Mouse (Mus musculus): ENCODE measurements around the gene Dio3. TPM values are rescaled to one million over a fixed set of nuclear protein-coding genes. Genes with fewer than 3 reads are reported as not detected.
A peak's percentile ranks its signal among the peaks of the same experiment; 100 is the strongest.

The Dio3 gene
- polyA plus RNA-seq, 1 experiment from 2014 or later = not detected

DNA sequence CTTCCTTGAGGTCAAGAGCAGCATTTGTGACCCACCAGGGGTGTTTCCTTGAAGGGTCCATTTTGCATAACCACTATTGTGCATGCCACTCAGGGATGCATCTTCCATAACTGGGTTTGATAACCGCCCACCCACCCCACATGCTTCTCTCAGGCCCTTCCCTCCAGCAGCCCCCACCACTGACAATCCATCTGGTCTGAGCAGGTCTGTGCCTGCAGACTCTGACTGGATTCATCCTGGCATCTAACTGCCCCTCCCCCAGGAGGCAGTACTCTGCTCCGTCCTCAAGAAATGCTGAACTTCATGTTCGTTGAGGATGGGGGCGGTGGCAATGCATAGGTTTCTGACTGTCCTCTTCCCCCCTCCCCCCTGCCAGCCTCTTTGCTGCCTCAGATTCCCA is 4.9 kb downstream of the Dio3 start:
- H3K4me2 ChIP-seq = no peak overlapping the region
- 11% methylated on average over 4 of the region's 4 CpGs for WGBS
- H3K27me3 ChIP-seq (ENCODE audit: control insufficient read depth, insufficient read depth, low read length) = peaks cover 55% of the 10 kb centered on the region

GRCm38 (mm10) chr12:110292816-110293215 is 13.9 kb downstream of the Dio3 start:
- Histone ChIP-seq H3K9ac (ENCODE audit: low read length) (no peak overlapping the region), H3K27ac (ENCODE audit: low read depth, low read length) (no peak overlapping the region), H3K36me3 (ENCODE audit: control insufficient read depth, insufficient read depth, low read length) (no peaks in the 10 kb centered on the region), H3K4me2 (no peak overlapping the region), H3K27me3 (ENCODE audit: control insufficient read depth, insufficient read depth, low read length) (no peaks in the 10 kb centered on the region), H3K9me3 (ENCODE audit: control insufficient read depth, low read length) (no peaks in the 10 kb centered on the region), H3K4me3 (ENCODE audit: low read depth, low read length) (no peak overlapping the region), H3K4me1 (ENCODE audit: control insufficient read depth, insufficient read depth, low read length) (no peaks in the 10 kb centered on the region)
- WGBS = 86% methylated on average over 5 of the region's 5 CpGs
- ATAC-seq (ENCODE audit: low FRiP score) (no peak), DNase-seq (ENCODE audit: low spot score, missing footprints) (no peak)

More for the DNA sequence above, 4.9 kb downstream of the Dio3 start:
- Histone ChIP-seq H3K36me3 (ENCODE audit: control insufficient read depth, insufficient read depth, low read length) (no peaks in the 10 kb centered on the region), H3K4me3 (ENCODE audit: low read depth, low read length) (no peak overlapping the region), H3K4me1 (ENCODE audit: control insufficient read depth, insufficient read depth, low read length) (no peaks in the 10 kb centered on the region), H3K9ac (ENCODE audit: low read length) (no peak overlapping the region), H3K27ac (ENCODE audit: low read depth, low read length) (no peak overlapping the region), H3K9me3 (ENCODE audit: control insufficient read depth, low read length) (no peaks in the 10 kb centered on the region)
- DNase-seq (ENCODE audit: low spot score, missing footprints) (no peak), ATAC-seq (ENCODE audit: low FRiP score) (no peak)

- Histone ChIP-seq H3K9me3 (ENCODE audit: control insufficient read depth, low read length) (no peaks in the 10 kb centered on the region), H3K9ac (ENCODE audit: low read length) (no peak overlapping the region), H3K4me1 (ENCODE audit: control insufficient read depth, insufficient read depth, low read length) (no peaks in the 10 kb centered on the region), H3K4me3 (ENCODE audit: low read depth, low read length) (no peak overlapping the region), H3K27me3 (ENCODE audit: control insufficient read depth, insufficient read depth, low read length) (no peaks in the 10 kb centered on the region), H3K4me2 (no peak overlapping the region), H3K36me3 (ENCODE audit: control insufficient read depth, insufficient read depth, low read length) (no peaks in the 10 kb centered on the region), H3K27ac (ENCODE audit: low read depth, low read length) (no peak overlapping the region)
- 82% methylated on average over 16 of the region's 16 CpGs for WGBS
- DNase-seq (ENCODE audit: low spot score, missing footprints) (no peak), ATAC-seq (ENCODE audit: low FRiP score) (no peak)
Measured at GRCm38 (mm10) chr12:110294891-110295290, 16.0 kb downstream of the Dio3 start.

DNA sequence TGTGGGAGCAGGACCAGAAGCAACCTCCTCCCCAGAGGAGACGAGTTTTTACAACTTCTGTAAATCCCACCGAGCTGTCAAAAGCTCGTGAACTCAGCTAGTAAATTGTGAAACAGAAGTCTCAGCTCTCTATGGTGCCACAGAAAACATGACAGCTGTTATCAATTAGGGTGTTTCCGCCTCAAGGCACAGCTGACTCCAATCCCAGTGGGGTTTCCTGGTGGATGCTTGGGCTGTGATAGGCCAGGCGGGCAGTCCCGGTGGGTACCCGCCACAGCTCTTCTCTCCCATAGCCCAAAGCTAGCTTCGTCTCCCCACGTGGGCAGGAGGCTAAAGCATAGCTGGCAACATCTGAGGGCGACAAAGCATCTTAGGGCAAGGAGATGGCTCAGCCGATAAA is 19.8 kb downstream of the Dio3 start:
- 66% methylated on average over 11 of the region's 11 CpGs for WGBS
- H3K27ac ChIP-seq (ENCODE audit: low read depth, low read length) = no peak overlapping the region
- no peaks in the 10 kb centered on the region for H3K4me1 ChIP-seq (ENCODE audit: control insufficient read depth, insufficient read depth, low read length)
- no peaks in the 10 kb centered on the region for H3K27me3 ChIP-seq (ENCODE audit: control insufficient read depth, insufficient read depth, low read length)
- ATAC-seq (ENCODE audit: low FRiP score) (no peak), DNase-seq (ENCODE audit: low spot score, missing footprints) (no peak)
- H3K4me2 ChIP-seq = no peak overlapping the region
- no peak overlapping the region for H3K4me3 ChIP-seq (ENCODE audit: low read depth, low read length)
- H3K9me3 ChIP-seq (ENCODE audit: control insufficient read depth, low read length) = no peaks in the 10 kb centered on the region
- H3K36me3 ChIP-seq (ENCODE audit: control insufficient read depth, insufficient read depth, low read length) = no peaks in the 10 kb centered on the region
- no peak overlapping the region for H3K9ac ChIP-seq (ENCODE audit: low read length)

DNA sequence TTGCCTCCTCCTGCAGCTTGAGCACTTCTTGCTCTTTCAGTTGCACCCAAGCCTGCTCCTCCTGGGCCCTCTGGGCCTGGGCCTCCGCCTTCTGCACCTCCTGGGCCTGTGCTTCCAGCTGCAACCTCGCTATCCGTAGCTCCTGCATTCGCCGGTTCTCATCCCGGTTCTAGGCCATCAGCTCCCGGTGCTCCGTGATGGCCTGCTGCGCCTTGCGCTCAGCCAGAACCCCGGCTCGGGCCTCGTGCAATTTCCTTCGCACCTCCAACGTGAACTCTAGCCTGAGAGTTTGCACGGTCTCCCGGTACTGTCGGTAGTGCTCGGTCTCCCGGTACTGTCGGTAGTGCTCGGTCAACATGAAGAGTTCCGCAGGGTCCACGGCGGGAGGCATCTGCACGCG is 40.8 kb downstream of the Dio3 start:
- 92% methylated on average over 27 of the region's 27 CpGs for WGBS
- Histone ChIP-seq H3K4me2 (no peak overlapping the region), H3K27ac (ENCODE audit: low read depth, low read length) (no peak overlapping the region), H3K4me3 (ENCODE audit: low read depth, low read length) (no peak overlapping the region), H3K4me1 (ENCODE audit: control insufficient read depth, insufficient read depth, low read length) (no peaks in the 10 kb centered on the region), H3K9ac (ENCODE audit: low read length) (no peak overlapping the region), H3K36me3 (ENCODE audit: control insufficient read depth, insufficient read depth, low read length) (no peaks in the 10 kb centered on the region), H3K9me3 (ENCODE audit: control insufficient read depth, low read length) (no peaks in the 10 kb centered on the region), H3K27me3 (ENCODE audit: control insufficient read depth, insufficient read depth, low read length) (no peaks in the 10 kb centered on the region)
- no peak for ATAC-seq (ENCODE audit: low FRiP score)
- DNase-seq (ENCODE audit: low spot score, missing footprints) = no peak

Small RNA genes lying within 50 kb of the gene (microRNA-seq; reads per million reads assigned to microRNA genes)
- 6.4 reads per million, percentile 25 among the genes with 10 or more reads in this experiment for gene Mir1247

Other genes with a start within 250 kb of the Dio3 start
- gene Ppp2r5c, start 168.1 kb downstream of the Dio3 start, polyA plus RNA-seq (2014; fragmentation: Nextera tagmentation; extraction: Ambion mirVana) = 175 and 183 TPM in 2 replicates

Measured in midbrain, embryonic 11.5 days (tissue).